Mouse (Mus musculus): Measurements from ENCODE around the gene Ap1b1.

GRCm38 (mm10) chr11:5062326-5062725 lies 75.7 kb downstream of the Ap1b1 start:
- TF ChIP-seq POLR2A (IDR thresholded peaks at IDR 0.05; ENCODE audit: borderline replicate concordance, low read depth, low read length), result no peak
- no peak for TF ChIP-seq CTCF (IDR thresholded peaks at IDR 0.05; ENCODE audit: low read depth, low read length)

All from bone marrow macrophage, adult 2 months (primary cell).